Mouse (Mus musculus) gastrocnemius, adult 2 months (tissue): ENCODE results near the gene Olfr370. TPM values are rescaled to one million over a fixed set of nuclear protein-coding genes. Genes with fewer than 3 reads are reported as not detected.

Experiments
- DNase-seq: peaks from one replicate; pipeline ENCODE4 v3.0.0; 2022
- H3K27ac ChIP-seq: fragments of 200-600 bp; 2 replicates; pipeline ENCODE4 v1.8.1; 2022; ENCODE audit warnings: mild to moderate bottlenecking
- H3K4me3 ChIP-seq: fragments of 200-600 bp; 2 replicates; pipeline ENCODE4 v1.8.1; 2022; ENCODE audit warnings: mild to moderate bottlenecking, moderate library complexity
- CTCF ChIP-seq: fragments of 200-600 bp; IDR thresholded peaks from 2 replicates; pipeline ENCODE4 v1.8.1; 2022; ENCODE audit warnings: antibody characterized with exemption, mild to moderate bottlenecking, moderate library complexity
- intact Hi-C: fragments of 180-260 bp; cut with DNase I; formaldehyde crosslinking; loops from one replicate; pipeline ENCODE4 v1.15.1; 2025
- total RNA-seq, 2 experiments: library from RNA; stranded (reverse); gene quantifications; 2 replicates each; pipeline ENCODE4 v1.2.3; 2021

Olfr370 gene
- total RNA-seq, 2 experiments from 2014 or later: not detected

GRCm38 (mm10) chr8:83593325-83594166 lies 58.0 kb downstream of the Olfr370 start:
- DNase-seq: no peak
- Histone ChIP-seq H3K27ac (peak overlapping the region; percentile 95), H3K4me3 (peak overlapping the region; percentile 89)
- no peak for TF ChIP-seq CTCF
- intact Hi-C loops: no loop called here

GRCm38 (mm10) chr8:83594167-83595049 lies 58.8 kb downstream of the Olfr370 start:
- TF ChIP-seq CTCF: no peak
- H3K27ac ChIP-seq: peak overlapping the region; percentile 95
- intact Hi-C loops: no loop called here
- H3K4me3 ChIP-seq: peak overlapping the region; percentile 89
- peak; percentile 97 for DNase-seq

Other genes starting within 250 kb of the Olfr370 start
- gene Ucp1, start 245.4 kb upstream of the Olfr370 start, total RNA-seq: not detected
- gene Elmod2, start 203.3 kb upstream of the Olfr370 start, total RNA-seq: 1 to 10 TPM; 6.5 to 7.1 TPM
- gene Mgat4d, start 187.3 kb upstream of the Olfr370 start, total RNA-seq: not detected
- not detected for gene Clgn, start 145.9 kb upstream of the Olfr370 start, total RNA-seq
- gene Scoc, start 77.4 kb upstream of the Olfr370 start, total RNA-seq: 10 to 100 TPM; 48.8 to 58.5 TPM
- gene Ndufb7, start 30.9 kb downstream of the Olfr370 start, total RNA-seq: 100 to 1,000 TPM; 282 to 397 TPM
- 100 to 1,000 TPM; 416 to 566 TPM for gene Tecr, start 72.2 kb downstream of the Olfr370 start, total RNA-seq
- 10 to 100 TPM in 1 of 2 experiments, 1 to 10 TPM in 1; 3.6 to 11.8 TPM for gene Dnajb1, start 72.4 kb downstream of the Olfr370 start, total RNA-seq
- 10 to 100 TPM; 17.8 to 20.3 TPM for gene Gipc1, start 116.9 kb downstream of the Olfr370 start, total RNA-seq
- gene Ptger1, start 130.9 kb downstream of the Olfr370 start, total RNA-seq: under 1 TPM; 0.08 to 0.39 TPM
- 10 to 100 TPM; 25.8 to 29.9 TPM for gene Pkn1, start 163.4 kb downstream of the Olfr370 start, total RNA-seq
- 10 to 100 TPM; 11.2 to 13.1 TPM for gene Ddx39, start 179.4 kb downstream of the Olfr370 start, total RNA-seq
- 10 to 100 TPM; 16.3 to 27.7 TPM for gene Adgre5, start 205.5 kb downstream of the Olfr370 start, total RNA-seq